Mouse (Mus musculus) midbrain, postnatal 0 days (tissue): ENCODE measurements around the gene Mrpl38. TPM values are rescaled to one million over a fixed set of nuclear protein-coding genes. Genes with fewer than 3 reads are reported as not detected.

Experiments
- ATAC-seq: fragments of 200-750 bp; cut with Nextera tagmentation; 2 replicates; pipeline ENCODE4 v1.8.0; 2017; ENCODE audit warnings: moderate number of reproducible peaks, mild to moderate bottlenecking, moderate TSS enrichment, moderate library complexity; ENCODE audit not compliant: low FRiP score
- DNase-seq: peaks from one replicate; pipeline ENCODE4 v3.0.0-alpha.2; 2015; ENCODE audit warnings: low spot score
- H3K27ac ChIP-seq: fragments of 300-500 bp; sonication (generic); 2 replicates; pipeline ENCODE4 v1.5.1; 2014; ENCODE audit warnings: low read depth, mild to moderate bottlenecking, low read length, mixed read lengths
- H3K27me3 ChIP-seq: fragments of 300-500 bp; sonication (generic); 2 replicates; pipeline ENCODE4 v1.6.1; 2014; ENCODE audit warnings: low read length, control low read depth, mixed read lengths; ENCODE audit not compliant: insufficient read depth
- H3K36me3 ChIP-seq: fragments of 300-500 bp; sonication (generic); 2 replicates; pipeline ENCODE4 v1.6.1; 2014; ENCODE audit warnings: low read length, control low read depth, mixed read lengths; ENCODE audit not compliant: insufficient read depth
- H3K4me1 ChIP-seq: fragments of 300-500 bp; sonication (generic); 2 replicates; pipeline ENCODE4 v1.6.1; 2014; ENCODE audit warnings: mild to moderate bottlenecking, control low read depth, antibody characterized with exemption, low read length, mixed read lengths; ENCODE audit not compliant: insufficient read depth
- H3K4me2 ChIP-seq: fragments of 300-500 bp; sonication (generic); 2 replicates; pipeline ENCODE4 v1.6.1; 2014; ENCODE audit warnings: low read depth, mild to moderate bottlenecking, low read length, mixed read lengths; ENCODE audit not compliant: poor library complexity, severe bottlenecking
- H3K4me3 ChIP-seq: fragments of 300-500 bp; sonication (generic); 2 replicates; pipeline ENCODE4 v1.5.1; 2014; ENCODE audit warnings: low read depth, mild to moderate bottlenecking, low read length, moderate library complexity
- H3K9ac ChIP-seq: fragments of 300-500 bp; sonication (generic); replicated peaks from 2 replicates; pipeline ENCODE4 v1.6.1; 2014; ENCODE audit warnings: mild to moderate bottlenecking, low read length, moderate library complexity, mixed read lengths; ENCODE audit not compliant: poor library complexity, severe bottlenecking
- H3K9me3 ChIP-seq: fragments of 300-500 bp; sonication (generic); 2 replicates; pipeline ENCODE4 v1.6.1; 2016; ENCODE audit warnings: low read length, control low read depth
- CTCF ChIP-seq: IDR thresholded peaks from 2 replicates; pipeline ENCODE4 v1.5.1; 2016; ENCODE audit warnings: antibody characterized with exemption, mild to moderate bottlenecking
- WGBS: fragments of 180-500 bp; shearing (Covaris S2); extraction: QIAGEN DNeasy Blood & Tissue Kit; methylation state at CpG from one replicate; pipeline ENCODE4 v1.1.7; 2014; 5-methylcytosine and 5-hydroxymethylcytosine counted together
- polyA plus RNA-seq: library from polyadenylated mRNA; unstranded; fragments of >200 nt; fragmentation: Nextera tagmentation; extraction: Ambion mirVana; gene quantifications from 2 replicates; pipeline ENCODE4 v1.2.1, GENCODE M21; 2015
- total RNA-seq: library from RNA; depleted of rRNA; stranded (reverse); fragments of >200 nt; gene quantifications from 2 replicates; pipeline ENCODE4 v1.2.3, GENCODE M21; 2014; rRNA removed

Gene Mrpl38
- total and polyA plus RNA-seq, 2 experiments from 2014 or later = 77.0 to 100 TPM

DNA sequence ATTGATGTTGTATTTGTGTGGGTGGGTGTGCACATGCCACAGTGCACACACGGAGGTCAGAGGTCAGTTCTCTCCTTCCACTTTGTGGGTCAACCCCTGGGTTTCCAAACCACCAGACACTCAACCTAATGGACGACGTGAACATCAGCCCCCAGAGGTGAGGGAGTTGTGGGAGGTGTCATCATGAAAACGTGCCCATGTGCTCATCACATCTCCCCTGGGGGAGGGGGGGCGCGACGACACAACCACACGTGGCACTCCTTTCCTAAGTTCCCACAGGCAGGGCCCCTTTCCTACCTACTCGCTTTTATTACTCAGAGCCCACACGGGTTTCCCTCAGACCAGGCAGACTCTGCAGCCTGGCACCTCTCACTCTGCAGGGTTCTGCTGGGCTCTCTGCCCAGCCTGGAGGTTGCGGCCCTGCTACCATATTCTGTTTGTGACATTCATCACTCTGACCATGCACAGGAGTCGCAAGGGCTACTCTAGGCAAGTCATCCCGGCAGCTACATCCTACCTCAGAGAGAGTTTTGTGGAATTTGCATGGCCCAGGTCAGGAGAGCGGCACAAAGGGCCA lies 55.5 kb downstream of the Mrpl38 start:
- Histone ChIP-seq H3K9ac (no peak overlapping the region), H3K4me3 (no peak overlapping the region), H3K36me3 (peaks cover 43% of the 10 kb centered on the region), H3K9me3 (no peaks in the 10 kb centered on the region), H3K27ac (no peak overlapping the region), H3K4me2 (no peak overlapping the region), H3K27me3 (no peaks in the 10 kb centered on the region), H3K4me1 (0 out of 2 replicates have a peak, but pooled peaks cover 3% of the 10 kb centered on the region)
- no peak for ATAC-seq
- WGBS = 89% methylated on average over 14 of the region's 14 CpGs
- no peak for TF ChIP-seq CTCF
- DNase-seq = no peak

Other genes starting within 250 kb of the Mrpl38 start
- not detected in 2 replicates for gene Smim5, start 238.9 kb downstream of the Mrpl38 start, total RNA-seq
- gene Smim5, start 238.9 kb downstream of the Mrpl38 start, polyA plus RNA-seq = 1.3 and 1.5 TPM in 2 replicates
- not detected in 2 replicates for gene Smim6, start 226.9 kb downstream of the Mrpl38 start, total RNA-seq
- gene Smim6, start 226.9 kb downstream of the Mrpl38 start, polyA plus RNA-seq = 0.26 TPM in 1 of 2 replicates, not detected in the other
- gene Sap30bp, start 205.6 kb downstream of the Mrpl38 start, total RNA-seq = 44.3 and 46.4 TPM in 2 replicates
- gene Sap30bp, start 205.6 kb downstream of the Mrpl38 start, polyA plus RNA-seq = 43.3 and 54.3 TPM in 2 replicates
- gene Recql5, start 205.4 kb downstream of the Mrpl38 start, total RNA-seq = 18.9 and 20.4 TPM in 2 replicates
- 8.0 and 10.5 TPM in 2 replicates for gene Recql5, start 205.4 kb downstream of the Mrpl38 start, polyA plus RNA-seq
- 2.2 and 3.0 TPM in 2 replicates for gene Itgb4, start 164.2 kb downstream of the Mrpl38 start, total RNA-seq
- gene Itgb4, start 164.2 kb downstream of the Mrpl38 start, polyA plus RNA-seq = 1.0 and 1.2 TPM in 2 replicates
- gene Galk1, start 126.1 kb downstream of the Mrpl38 start, total RNA-seq = 36.3 and 44.0 TPM in 2 replicates
- 47.7 and 49.5 TPM in 2 replicates for gene Galk1, start 126.1 kb downstream of the Mrpl38 start, polyA plus RNA-seq
- gene H3f3b, start 110.9 kb downstream of the Mrpl38 start, total RNA-seq = 568 and 792 TPM in 2 replicates
- gene H3f3b, start 110.9 kb downstream of the Mrpl38 start, polyA plus RNA-seq = 2,143 and 2,254 TPM in 2 replicates
- 45.2 and 55.1 TPM in 2 replicates for gene Unk, start 108.5 kb downstream of the Mrpl38 start, total RNA-seq
- 25.5 and 26.7 TPM in 2 replicates for gene Unk, start 108.5 kb downstream of the Mrpl38 start, polyA plus RNA-seq
- 0.22 and 0.71 TPM in 2 replicates for gene Unc13d, start 60.9 kb downstream of the Mrpl38 start, total RNA-seq
- 0.67 and 0.77 TPM in 2 replicates for gene Unc13d, start 60.9 kb downstream of the Mrpl38 start, polyA plus RNA-seq
- 119 and 150 TPM in 2 replicates for gene Wbp2, start 51.9 kb downstream of the Mrpl38 start, total RNA-seq
- gene Wbp2, start 51.9 kb downstream of the Mrpl38 start, polyA plus RNA-seq = 254 and 267 TPM in 2 replicates
- 12.6 and 16.8 TPM in 2 replicates for gene Trim47, start 11.7 kb downstream of the Mrpl38 start, total RNA-seq
- 9.0 and 11.7 TPM in 2 replicates for gene Trim47, start 11.7 kb downstream of the Mrpl38 start, polyA plus RNA-seq
- gene Trim65, start 7.7 kb downstream of the Mrpl38 start, total RNA-seq = 5.7 and 7.6 TPM in 2 replicates
- 2.3 TPM in 2 replicates for gene Trim65, start 7.7 kb downstream of the Mrpl38 start, polyA plus RNA-seq
- gene Fbf1, start 29.3 kb upstream of the Mrpl38 start, total RNA-seq = 82.2 and 83.0 TPM in 2 replicates
- gene Fbf1, start 29.3 kb upstream of the Mrpl38 start, polyA plus RNA-seq = 38.6 and 43.7 TPM in 2 replicates
- gene Ten1, start 60.0 kb upstream of the Mrpl38 start, total RNA-seq = 54.2 and 60.5 TPM in 2 replicates
- gene Ten1, start 60.0 kb upstream of the Mrpl38 start, polyA plus RNA-seq = 91.2 and 101 TPM in 2 replicates
- gene Acox1, start 60.2 kb upstream of the Mrpl38 start, total RNA-seq = 110 and 116 TPM in 2 replicates
- 66.1 and 69.2 TPM in 2 replicates for gene Acox1, start 60.2 kb upstream of the Mrpl38 start, polyA plus RNA-seq
- gene Evpl, start 99.2 kb upstream of the Mrpl38 start, total RNA-seq = 3.3 and 4.9 TPM in 2 replicates
- 1.9 and 2.3 TPM in 2 replicates for gene Evpl, start 99.2 kb upstream of the Mrpl38 start, polyA plus RNA-seq
- 17.7 and 27.3 TPM in 2 replicates for gene Srp68, start 135.3 kb upstream of the Mrpl38 start, total RNA-seq
- gene Srp68, start 135.3 kb upstream of the Mrpl38 start, polyA plus RNA-seq = 47.9 and 50.9 TPM in 2 replicates
- 0.47 TPM in 1 of 2 replicates, not detected in the other for gene Galr2, start 142.1 kb upstream of the Mrpl38 start, total RNA-seq
- 0.36 and 0.54 TPM in 2 replicates for gene Galr2, start 142.1 kb upstream of the Mrpl38 start, polyA plus RNA-seq
- 81.0 and 101 TPM in 2 replicates for gene Exoc7, start 168.4 kb upstream of the Mrpl38 start, total RNA-seq
- gene Exoc7, start 168.4 kb upstream of the Mrpl38 start, polyA plus RNA-seq = 144 and 149 TPM in 2 replicates
- gene Foxj1, start 196.5 kb upstream of the Mrpl38 start, total RNA-seq = 24.1 and 37.5 TPM in 2 replicates
- gene Foxj1, start 196.5 kb upstream of the Mrpl38 start, polyA plus RNA-seq = 9.6 and 12.1 TPM in 2 replicates